Mouse (Mus musculus) hindbrain, embryonic 12.5 days (tissue): ENCODE measurements around the gene Hsd17b11. TPM values are rescaled to one million over a fixed set of nuclear protein-coding genes. Genes with fewer than 3 reads are reported as not detected.

Experiments
- ATAC-seq: fragments of 200-750 bp; cut with Nextera tagmentation; 2 replicates; pipeline ENCODE4 v1.8.0; 2017; ENCODE audit warnings: moderate TSS enrichment; ENCODE audit not compliant: low FRiP score
- H3K27ac ChIP-seq: fragments of 300-500 bp; sonication (generic); 2 replicates; pipeline ENCODE4 v1.5.1; 2016; ENCODE audit warnings: mild to moderate bottlenecking
- H3K27me3 ChIP-seq: fragments of 300-500 bp; sonication (generic); 2 replicates; pipeline ENCODE4 v1.6.1; 2016; ENCODE audit warnings: mild to moderate bottlenecking
- H3K36me3 ChIP-seq: fragments of 300-500 bp; sonication (generic); 2 replicates; pipeline ENCODE4 v1.6.1; 2016; ENCODE audit warnings: mild to moderate bottlenecking
- H3K4me1 ChIP-seq: fragments of 300-500 bp; sonication (generic); 2 replicates; pipeline ENCODE4 v1.6.1; 2016
- H3K4me2 ChIP-seq: fragments of 300-500 bp; sonication (generic); replicated peaks from 2 replicates; pipeline ENCODE4 v1.6.1; 2016; ENCODE audit warnings: mild to moderate bottlenecking
- H3K4me3 ChIP-seq: fragments of 300-500 bp; sonication (generic); 2 replicates; pipeline ENCODE4 v1.5.1; 2016; ENCODE audit warnings: mild to moderate bottlenecking
- H3K9ac ChIP-seq: fragments of 300-500 bp; sonication (generic); 2 replicates; pipeline ENCODE4 v1.6.1; 2016; ENCODE audit warnings: mild to moderate bottlenecking, moderate library complexity
- H3K9me3 ChIP-seq: fragments of 300-500 bp; sonication (generic); replicated peaks from 2 replicates; pipeline ENCODE4 v1.6.1; 2016; ENCODE audit warnings: mild to moderate bottlenecking
- WGBS: fragments of 180-500 bp; shearing (Covaris S2); methylation state at CpG from one replicate; pipeline ENCODE4 v1.1.7; 2016; 5-methylcytosine and 5-hydroxymethylcytosine counted together
- polyA plus RNA-seq: library from polyadenylated mRNA; unstranded; fragments of >200 nt; fragmentation: Nextera tagmentation; extraction: Ambion mirVana; gene quantifications from 2 replicates; pipeline ENCODE4 v1.2.1, GENCODE M21; 2016

The Hsd17b11 gene
- polyA plus RNA-seq, 1 experiment from 2014 or later = 2.2 TPM

DNA sequence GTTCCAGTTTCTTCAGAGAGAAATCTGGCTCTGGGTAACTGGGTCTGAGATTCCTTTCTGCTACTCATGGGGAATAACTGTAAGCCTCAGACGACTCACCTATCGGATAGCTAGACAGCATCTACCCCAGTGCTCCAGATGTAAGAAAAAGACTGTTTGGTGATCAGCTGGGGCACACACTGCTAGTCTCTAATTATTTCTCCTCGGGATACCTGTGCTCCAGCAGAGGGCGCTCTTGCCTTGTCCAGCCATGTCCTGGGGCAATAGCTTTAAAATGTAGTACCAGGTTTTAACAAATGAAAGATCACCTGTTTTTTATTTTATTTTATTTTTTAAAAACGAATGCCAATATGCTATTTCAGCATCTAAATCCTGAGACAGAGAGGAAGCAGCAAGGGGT, 22.0 kb downstream of the Hsd17b11 start:
- Histone ChIP-seq H3K4me2 (no peak overlapping the region), H3K27ac (no peak overlapping the region), H3K4me1 (peaks cover 11% of the 10 kb centered on the region), H3K36me3 (no peaks in the 10 kb centered on the region), H3K9me3 (no peaks in the 10 kb centered on the region), H3K4me3 (no peak overlapping the region), H3K27me3 (no peaks in the 10 kb centered on the region), H3K9ac (no peak overlapping the region)
- no peak for ATAC-seq
- 6% methylated on average over 5 of the region's 5 CpGs for WGBS

- no peak for ATAC-seq
- Histone ChIP-seq H3K4me3 (no peak overlapping the region), H3K9me3 (no peaks in the 10 kb centered on the region), H3K4me2 (no peak overlapping the region), H3K36me3 (no peaks in the 10 kb centered on the region), H3K27me3 (no peaks in the 10 kb centered on the region), H3K9ac (no peak overlapping the region), H3K4me1 (peaks cover 11% of the 10 kb centered on the region), H3K27ac (no peak overlapping the region)
- WGBS = 78% methylated on average over 5 of the region's 5 CpGs
Observed at GRCm38 (mm10) chr5:103998739-103999138, 23.0 kb downstream of the Hsd17b11 start.

- Histone ChIP-seq H3K4me3 (no peak overlapping the region), H3K4me2 (no peak overlapping the region), H3K9ac (no peak overlapping the region), H3K27ac (no peak overlapping the region), H3K4me1 (no peaks in the 10 kb centered on the region), H3K27me3 (no peaks in the 10 kb centered on the region), H3K9me3 (no peaks in the 10 kb centered on the region), H3K36me3 (no peaks in the 10 kb centered on the region)
- no peak for ATAC-seq
- 67% methylated on average over 3 of the region's 3 CpGs for WGBS
Observed at GRCm38 (mm10) chr5:103995181-103995580, 26.5 kb downstream of the Hsd17b11 start.

DNA sequence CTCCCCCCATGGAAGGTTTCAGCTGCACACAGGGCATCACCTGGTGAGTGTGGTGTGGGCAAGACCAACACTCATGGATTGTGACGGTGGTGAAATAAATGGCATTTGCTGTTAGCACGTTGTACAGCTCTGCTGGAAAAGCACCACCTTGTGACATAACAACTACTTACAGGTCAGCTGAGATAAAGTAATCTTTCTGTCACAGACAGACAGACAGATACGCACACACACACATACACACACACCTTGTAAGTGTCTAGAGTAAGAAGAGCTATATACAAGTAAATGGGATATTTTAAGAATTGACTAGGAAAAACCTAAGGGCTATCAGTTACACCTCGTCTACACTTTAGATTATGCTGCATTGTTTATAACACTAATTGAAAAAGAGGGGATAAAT, 27.1 kb downstream of the Hsd17b11 start:
- Histone ChIP-seq H3K9me3 (no peaks in the 10 kb centered on the region), H3K4me3 (no peak overlapping the region), H3K9ac (no peak overlapping the region), H3K27me3 (no peaks in the 10 kb centered on the region), H3K4me2 (no peak overlapping the region), H3K27ac (no peak overlapping the region), H3K4me1 (no peaks in the 10 kb centered on the region), H3K36me3 (no peaks in the 10 kb centered on the region)
- 89% methylated on average over 4 of the region's 4 CpGs for WGBS
- ATAC-seq = no peak

DNA sequence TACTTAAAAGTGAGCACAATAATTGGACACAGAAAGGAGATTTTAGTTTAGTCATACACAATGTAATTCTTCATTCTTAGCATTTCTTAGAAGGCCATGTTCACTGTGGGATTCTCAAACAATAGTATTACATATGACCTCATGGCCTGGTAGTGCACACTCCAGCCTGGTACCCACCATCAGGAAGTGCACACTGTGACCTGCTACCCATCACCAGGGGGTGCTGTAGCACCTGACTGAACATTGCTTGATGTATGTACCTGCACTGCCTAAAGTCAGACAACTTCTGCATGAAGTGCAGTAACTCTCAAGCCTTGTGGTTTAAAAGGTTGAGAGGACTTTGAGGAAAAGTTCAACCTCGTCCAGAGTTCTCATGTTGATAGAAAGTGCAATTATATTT, 28.1 kb downstream of the Hsd17b11 start:
- Histone ChIP-seq H3K4me1 (no peaks in the 10 kb centered on the region), H3K4me2 (no peak overlapping the region), H3K27me3 (no peaks in the 10 kb centered on the region), H3K4me3 (no peak overlapping the region), H3K27ac (no peak overlapping the region), H3K9me3 (no peaks in the 10 kb centered on the region), H3K36me3 (no peaks in the 10 kb centered on the region), H3K9ac (no peak overlapping the region)
- WGBS = 81% methylated on average over 1 of the region's 1 CpGs
- no peak for ATAC-seq

DNA sequence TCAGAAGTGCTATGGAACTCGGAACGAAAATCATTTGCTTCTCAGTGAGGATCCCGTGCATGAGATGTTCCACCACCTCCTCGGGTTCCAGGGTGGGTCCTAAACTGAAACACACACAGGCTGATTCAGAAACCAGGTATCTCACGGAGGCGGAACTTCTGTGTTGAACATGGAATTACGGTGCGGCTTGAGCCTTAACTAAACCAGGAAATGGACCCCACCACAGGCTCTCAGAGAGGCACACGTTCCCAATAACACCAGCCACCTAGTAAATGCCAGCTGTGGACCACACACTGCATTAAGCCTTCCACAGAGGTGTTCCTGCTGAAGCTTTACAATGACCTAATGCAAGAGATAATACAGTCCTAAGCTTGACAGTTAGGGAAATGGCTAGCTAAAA, 28.9 kb downstream of the Hsd17b11 start:
- 91% methylated on average over 9 of the region's 9 CpGs for WGBS
- no peak overlapping the region for H3K4me2 ChIP-seq
- no peaks in the 10 kb centered on the region for H3K27me3 ChIP-seq
- H3K4me3 ChIP-seq = no peak overlapping the region
- H3K4me1 ChIP-seq = no peaks in the 10 kb centered on the region
- no peak overlapping the region for H3K27ac ChIP-seq
- H3K9ac ChIP-seq = no peak overlapping the region
- H3K36me3 ChIP-seq = no peaks in the 10 kb centered on the region
- H3K9me3 ChIP-seq = no peaks in the 10 kb centered on the region
- no peak for ATAC-seq

DNA sequence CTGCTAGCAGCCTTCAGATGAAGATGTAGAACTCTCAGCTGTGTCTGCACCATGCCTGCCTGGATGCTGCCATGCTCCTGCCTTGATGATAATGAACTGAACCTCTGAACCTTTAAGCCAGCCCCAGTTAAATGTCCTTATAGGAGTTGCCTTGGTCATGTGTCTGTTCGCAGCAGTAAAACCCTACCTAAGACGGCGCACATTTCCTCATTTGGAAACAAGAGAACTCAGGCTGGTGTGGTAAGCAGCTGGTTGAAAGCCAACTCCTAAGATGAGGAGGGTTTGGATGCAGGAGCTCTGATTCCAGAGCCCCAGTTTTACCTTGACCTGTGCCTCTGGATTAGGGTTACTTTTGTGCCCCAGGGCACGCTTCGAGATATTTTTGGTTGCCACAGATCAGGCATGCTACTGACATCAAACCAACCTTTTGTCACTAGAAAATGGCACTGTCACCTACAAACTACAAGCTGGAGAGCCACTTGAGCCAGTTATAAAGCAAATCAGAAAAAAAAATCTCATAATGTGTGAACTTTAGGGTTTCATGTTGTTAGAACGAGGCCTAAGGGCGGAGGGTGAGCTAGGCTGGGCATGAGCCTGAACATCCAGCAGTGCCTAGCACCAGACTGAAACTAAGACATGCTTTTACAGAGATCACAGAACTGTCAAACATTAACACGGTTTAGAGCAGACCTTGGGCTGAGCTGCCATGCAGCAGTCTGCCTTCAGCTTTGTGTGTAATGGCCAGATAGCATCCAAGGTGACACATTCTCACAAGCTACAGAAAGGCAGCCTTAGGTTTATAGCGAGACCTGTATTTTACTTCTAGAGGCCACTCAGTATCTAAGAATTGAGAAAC, 40.8 kb downstream of the Hsd17b11 start:
- 85% methylated on average over 9 of the region's 9 CpGs for WGBS

GRCm38 (mm10) chr5:103977907-103978570, 43.7 kb downstream of the Hsd17b11 start:
- Histone ChIP-seq H3K4me1 (no peaks in the 10 kb centered on the region), H3K27me3 (no peaks in the 10 kb centered on the region), H3K4me2 (no peak overlapping the region), H3K9ac (no peak overlapping the region), H3K4me3 (no peak overlapping the region), H3K27ac (no peak overlapping the region), H3K36me3 (no peaks in the 10 kb centered on the region), H3K9me3 (no peaks in the 10 kb centered on the region)
- WGBS = 91% methylated on average over 7 of the region's 7 CpGs
- no peak for ATAC-seq

More for the DNA sequence above, 40.8 kb downstream of the Hsd17b11 start:
- Histone ChIP-seq H3K4me3 (no peak overlapping the region), H3K27me3 (no peaks in the 10 kb centered on the region), H3K4me2 (no peak overlapping the region), H3K36me3 (no peaks in the 10 kb centered on the region), H3K27ac (no peak overlapping the region), H3K9ac (no peak overlapping the region), H3K9me3 (no peaks in the 10 kb centered on the region), H3K4me1 (no peaks in the 10 kb centered on the region)
- ATAC-seq = no peak

- WGBS = 86% methylated on average over 4 of the region's 4 CpGs
- no peak within 1 kb of the TSS for H3K4me3 ChIP-seq
- ATAC-seq = no peak
- H3K27ac ChIP-seq = no peak within 1 kb of the TSS
- H3K4me2 ChIP-seq = no peak within 1 kb of the TSS
- H3K9ac ChIP-seq = no peak within 1 kb of the TSS
- no peaks in the 10 kb centered on the region for H3K9me3 ChIP-seq
- no peaks in the 10 kb centered on the region for H3K4me1 ChIP-seq
- no peaks in the 10 kb centered on the region for H3K27me3 ChIP-seq
- H3K36me3 ChIP-seq = no peaks in the 10 kb centered on the region
Observed at GRCm38 (mm10) chr5:103977297-103977696, 44.4 kb downstream of the Hsd17b11 start, which contains the start of gene Hsd17b13. TSS of gene Hsd17b13 (minus strand) at chr5:103977410.

- Histone ChIP-seq H3K9me3 (no peaks in the 10 kb centered on the region), H3K27ac (no peak overlapping the region), H3K4me2 (no peak overlapping the region), H3K27me3 (no peaks in the 10 kb centered on the region), H3K9ac (no peak overlapping the region), H3K4me1 (no peaks in the 10 kb centered on the region), H3K4me3 (no peak overlapping the region), H3K36me3 (no peaks in the 10 kb centered on the region)
- no peak for ATAC-seq
- 84% methylated on average over 7 of the region's 7 CpGs for WGBS
Observed at GRCm38 (mm10) chr5:103975736-103976135, 46.0 kb downstream of the Hsd17b11 start.

DNA sequence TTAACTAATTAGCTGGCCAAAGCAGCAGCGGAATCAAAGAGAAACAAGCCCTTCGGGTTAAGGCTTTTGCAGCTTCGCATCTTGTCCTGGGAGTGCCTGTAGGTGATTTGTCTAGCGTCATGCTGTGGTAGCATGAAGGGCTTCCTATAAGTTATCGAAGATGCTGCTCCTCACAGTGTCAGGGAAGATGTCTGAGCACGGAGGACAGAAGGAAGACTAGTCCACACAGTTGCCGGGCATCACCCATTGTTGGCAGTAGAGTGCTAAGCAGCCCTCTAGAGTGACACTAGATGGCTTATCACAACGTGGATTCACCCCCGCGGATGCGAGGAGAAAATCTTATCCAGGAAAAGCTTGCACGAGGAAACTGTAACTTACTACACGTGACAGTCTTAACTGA, 48.9 kb downstream of the Hsd17b11 start:
- H3K4me3 ChIP-seq = no peak overlapping the region
- no peaks in the 10 kb centered on the region for H3K36me3 ChIP-seq

DNA sequence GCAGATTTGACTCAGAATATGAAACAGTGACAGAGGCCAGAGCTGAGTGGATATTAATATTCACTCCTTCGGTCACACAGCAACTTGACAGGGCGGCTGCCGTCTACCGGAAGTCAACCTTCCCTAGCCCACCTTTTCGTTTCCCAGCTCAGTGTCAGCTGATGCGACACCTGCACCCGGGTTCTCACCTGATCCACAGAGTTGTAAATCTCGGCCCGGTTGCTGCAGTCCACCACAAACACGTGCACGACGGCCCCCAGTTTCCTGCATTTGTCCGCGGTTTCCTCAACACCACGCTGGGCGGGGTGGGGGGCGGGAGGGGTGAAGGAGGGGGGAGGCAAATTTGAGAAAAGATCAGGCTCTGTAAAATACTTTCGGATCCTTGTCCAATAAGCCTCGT, 49.3 kb downstream of the Hsd17b11 start:
- ATAC-seq = no peak
- WGBS = 72% methylated on average over 19 of the region's 19 CpGs

More for the DNA sequence above, 48.9 kb downstream of the Hsd17b11 start:
- H3K27ac ChIP-seq = no peak overlapping the region
- no peaks in the 10 kb centered on the region for H3K27me3 ChIP-seq
- H3K9me3 ChIP-seq = no peaks in the 10 kb centered on the region
- no peak overlapping the region for H3K4me2 ChIP-seq
- ATAC-seq = no peak
- 80% methylated on average over 13 of the region's 13 CpGs for WGBS
- H3K9ac ChIP-seq = no peak overlapping the region
- H3K4me1 ChIP-seq = no peaks in the 10 kb centered on the region

DNA sequence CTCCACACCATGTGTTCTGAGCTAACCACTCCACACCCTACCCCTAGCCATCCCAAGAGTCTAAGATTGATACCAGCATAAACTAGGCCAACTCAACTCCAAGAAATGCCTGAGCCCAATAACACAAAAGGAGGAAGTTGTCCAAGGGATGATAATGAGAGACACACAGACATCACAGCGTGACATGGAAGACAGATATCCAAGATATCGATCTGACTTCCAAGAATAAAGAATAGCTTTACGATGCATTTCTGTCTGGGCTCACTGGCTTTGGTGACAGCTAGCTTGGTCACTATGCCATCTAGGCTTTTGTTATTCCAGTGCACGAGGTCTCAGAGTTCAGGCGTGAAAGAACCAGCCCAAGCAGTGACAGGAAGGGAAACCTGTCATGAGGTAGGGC, 50.7 kb downstream of the Hsd17b11 start:
- Histone ChIP-seq H3K4me3 (no peak overlapping the region), H3K36me3 (no peaks in the 10 kb centered on the region), H3K27me3 (no peaks in the 10 kb centered on the region), H3K4me1 (no peaks in the 10 kb centered on the region), H3K9ac (no peak overlapping the region), H3K27ac (no peak overlapping the region), H3K4me2 (no peak overlapping the region), H3K9me3 (no peaks in the 10 kb centered on the region)
- 77% methylated on average over 5 of the region's 5 CpGs for WGBS
- ATAC-seq = no peak

More for the DNA sequence above, 49.3 kb downstream of the Hsd17b11 start:
- H3K27ac ChIP-seq = no peak overlapping the region
- H3K4me3 ChIP-seq = no peak overlapping the region
- H3K36me3 ChIP-seq = no peaks in the 10 kb centered on the region
- no peaks in the 10 kb centered on the region for H3K4me1 ChIP-seq
- no peak overlapping the region for H3K4me2 ChIP-seq
- H3K9ac ChIP-seq = no peak overlapping the region
- no peaks in the 10 kb centered on the region for H3K27me3 ChIP-seq
- H3K9me3 ChIP-seq = no peaks in the 10 kb centered on the region
